Mouse (Mus musculus): ENCODE data around the gene Mtmr14. TPM values are rescaled to one million over a fixed set of nuclear protein-coding genes. Genes with fewer than 3 reads are reported as not detected.
A peak's percentile ranks its signal among the peaks of the same experiment; 100 is the strongest.

Mtmr14 gene
- polyA plus RNA-seq, 1 experiment from 2014 or later: 30.6 TPM

DNA sequence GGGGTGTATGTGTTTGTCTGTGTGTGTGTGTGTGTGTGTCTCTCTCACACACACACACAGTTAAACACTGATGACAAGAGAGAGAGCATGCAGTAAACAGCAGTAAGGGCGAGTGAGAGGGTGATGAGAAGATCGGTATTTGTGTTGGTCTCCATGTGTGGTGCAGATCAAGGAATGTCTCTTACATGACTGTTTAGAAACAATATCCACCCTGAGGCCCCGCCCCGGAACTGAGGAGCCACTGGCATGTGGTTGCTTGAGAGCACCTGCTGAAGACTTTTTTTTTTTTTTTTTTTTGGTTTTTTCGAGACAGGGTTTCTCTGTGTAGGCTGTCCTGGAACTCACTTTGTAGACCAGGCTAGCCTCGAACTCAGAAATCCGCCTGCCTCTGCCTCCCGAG, 26.8 kb downstream of the Mtmr14 start:
- peaks cover 52% of the 10 kb centered on the region for H3K36me3 ChIP-seq (ENCODE audit: control insufficient read depth, insufficient read depth, low read length)
- no peak overlapping the region for H3K9ac ChIP-seq (replicated peaks; ENCODE audit: low read depth, low read length)
- WGBS: 87% methylated on average over 8 of the region's 8 CpGs
- H3K27me3 ChIP-seq (ENCODE audit: control insufficient read depth, insufficient read depth, low read length): no peaks in the 10 kb centered on the region
- no peak overlapping the region for H3K4me3 ChIP-seq (ENCODE audit: low read depth, low read length)
- no peak for ATAC-seq (ENCODE audit: low read depth)
- H3K4me2 ChIP-seq (ENCODE audit: low read depth, low read length): no peak overlapping the region
- H3K4me1 ChIP-seq (ENCODE audit: control insufficient read depth, insufficient read depth, low read length): no peaks in the 10 kb centered on the region
- no peak overlapping the region for H3K27ac ChIP-seq (ENCODE audit: low read depth, low read length)
- no peaks in the 10 kb centered on the region for H3K9me3 ChIP-seq (ENCODE audit: control insufficient read depth, low read length)

DNA sequence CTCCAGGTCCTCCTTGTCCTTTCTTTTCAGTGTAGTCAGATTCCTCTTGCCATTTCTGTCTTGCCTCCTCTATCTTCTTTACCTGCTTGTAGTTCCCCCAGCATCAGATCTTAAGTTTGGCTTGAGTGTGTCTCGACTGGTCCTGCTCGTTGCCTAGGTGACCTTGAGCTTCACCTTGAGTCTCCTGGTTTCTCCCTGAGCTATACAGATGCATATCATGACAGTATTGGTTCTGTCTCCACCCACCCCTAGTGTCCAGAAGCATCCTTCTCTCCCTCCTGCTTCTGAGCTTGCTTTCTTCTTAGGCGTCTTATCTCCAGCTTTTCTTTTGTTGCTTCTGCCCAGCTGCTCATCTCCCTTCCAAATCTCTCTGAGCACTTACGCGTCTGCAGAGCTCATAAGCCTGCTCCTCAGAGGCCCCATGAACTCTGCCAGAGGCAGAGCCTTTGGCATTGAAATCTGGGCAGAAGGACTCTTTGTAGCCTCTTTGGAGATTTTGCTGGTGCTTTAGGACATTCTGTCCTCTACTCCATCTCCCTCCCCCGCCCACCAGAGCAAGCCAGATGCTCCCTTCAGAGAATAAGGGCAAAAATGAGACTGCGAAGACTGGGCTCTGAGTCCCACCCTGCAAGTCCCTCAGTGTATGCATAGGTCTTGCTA, 29.5 kb downstream of the Mtmr14 start:
- H3K9me3 ChIP-seq (ENCODE audit: control insufficient read depth, low read length): no peaks in the 10 kb centered on the region
- H3K4me2 ChIP-seq (ENCODE audit: low read depth, low read length): no peak overlapping the region
- H3K9ac ChIP-seq (replicated peaks; ENCODE audit: low read depth, low read length): no peak overlapping the region
- H3K27me3 ChIP-seq (ENCODE audit: control insufficient read depth, insufficient read depth, low read length): no peaks in the 10 kb centered on the region
- peaks cover 55% of the 10 kb centered on the region for H3K36me3 ChIP-seq (ENCODE audit: control insufficient read depth, insufficient read depth, low read length)
- H3K27ac ChIP-seq (ENCODE audit: low read depth, low read length): no peak overlapping the region
- no peaks in the 10 kb centered on the region for H3K4me1 ChIP-seq (ENCODE audit: control insufficient read depth, insufficient read depth, low read length)
- H3K4me3 ChIP-seq (ENCODE audit: low read depth, low read length): no peak overlapping the region
- no peak for ATAC-seq (ENCODE audit: low read depth)
- WGBS: 93% methylated on average over 7 of the region's 7 CpGs

DNA sequence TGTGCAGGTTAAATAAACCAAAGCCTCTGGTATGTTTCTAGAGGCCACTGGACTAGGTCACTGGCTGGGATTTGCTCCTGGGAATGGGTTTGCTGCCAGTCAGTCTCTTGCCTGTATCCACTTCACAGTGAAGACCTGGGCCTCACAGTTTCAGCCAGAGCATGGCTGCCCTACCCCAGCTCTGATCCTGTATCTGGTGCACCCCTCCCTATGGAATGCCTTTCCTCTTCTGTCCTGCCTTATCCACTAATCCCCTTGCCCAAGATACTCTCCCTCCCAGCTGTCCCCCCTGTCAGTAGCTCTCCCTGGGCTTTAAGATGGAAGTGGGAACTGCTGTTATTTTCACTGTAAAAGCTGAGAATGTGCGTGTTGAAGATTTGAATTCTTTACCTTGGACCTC, 30.3 kb downstream of the Mtmr14 start:
- no peaks in the 10 kb centered on the region for H3K9me3 ChIP-seq (ENCODE audit: control insufficient read depth, low read length)
- H3K9ac ChIP-seq (replicated peaks; ENCODE audit: low read depth, low read length): no peak overlapping the region
- H3K4me1 ChIP-seq (ENCODE audit: control insufficient read depth, insufficient read depth, low read length): no peaks in the 10 kb centered on the region
- no peak for ATAC-seq (ENCODE audit: low read depth)
- no peaks in the 10 kb centered on the region for H3K27me3 ChIP-seq (ENCODE audit: control insufficient read depth, insufficient read depth, low read length)
- no peak overlapping the region for H3K27ac ChIP-seq (ENCODE audit: low read depth, low read length)
- H3K4me2 ChIP-seq (ENCODE audit: low read depth, low read length): no peak overlapping the region
- H3K4me3 ChIP-seq (ENCODE audit: low read depth, low read length): no peak overlapping the region
- WGBS: 90% methylated on average over 1 of the region's 1 CpGs
- H3K36me3 ChIP-seq (ENCODE audit: control insufficient read depth, insufficient read depth, low read length): peaks cover 60% of the 10 kb centered on the region

DNA sequence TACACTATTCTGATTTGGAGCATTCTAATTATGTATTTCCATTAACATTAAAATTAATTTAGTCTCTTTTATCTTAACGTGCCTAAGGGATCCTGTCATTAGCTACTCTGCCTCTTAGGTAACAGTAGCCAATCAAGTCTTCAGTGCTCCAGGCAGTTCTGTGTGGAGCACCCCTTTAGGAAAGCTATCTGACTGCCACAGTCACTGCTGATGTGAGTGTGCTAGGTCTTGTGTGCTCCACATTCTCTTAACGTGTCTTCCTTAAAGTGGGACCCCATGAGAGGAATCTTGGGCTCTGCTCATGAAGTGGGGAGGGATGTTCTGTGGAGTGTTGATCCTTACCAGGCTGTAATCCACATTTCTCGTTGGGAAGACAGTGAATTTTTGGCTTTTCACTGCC, 34.7 kb downstream of the Mtmr14 start:
- H3K4me1 ChIP-seq (ENCODE audit: control insufficient read depth, insufficient read depth, low read length): no peaks in the 10 kb centered on the region
- no peak overlapping the region for H3K27ac ChIP-seq (ENCODE audit: low read depth, low read length)
- H3K9ac ChIP-seq (replicated peaks; ENCODE audit: low read depth, low read length): no peak overlapping the region
- no peaks in the 10 kb centered on the region for H3K9me3 ChIP-seq (ENCODE audit: control insufficient read depth, low read length)
- WGBS: 88% methylated on average over 3 of the region's 3 CpGs
- ATAC-seq (ENCODE audit: low read depth): no peak
- H3K4me2 ChIP-seq (ENCODE audit: low read depth, low read length): no peak overlapping the region
- H3K36me3 ChIP-seq (ENCODE audit: control insufficient read depth, insufficient read depth, low read length): peaks cover 57% of the 10 kb centered on the region
- H3K27me3 ChIP-seq (ENCODE audit: control insufficient read depth, insufficient read depth, low read length): no peaks in the 10 kb centered on the region
- no peak overlapping the region for H3K4me3 ChIP-seq (ENCODE audit: low read depth, low read length)

DNA sequence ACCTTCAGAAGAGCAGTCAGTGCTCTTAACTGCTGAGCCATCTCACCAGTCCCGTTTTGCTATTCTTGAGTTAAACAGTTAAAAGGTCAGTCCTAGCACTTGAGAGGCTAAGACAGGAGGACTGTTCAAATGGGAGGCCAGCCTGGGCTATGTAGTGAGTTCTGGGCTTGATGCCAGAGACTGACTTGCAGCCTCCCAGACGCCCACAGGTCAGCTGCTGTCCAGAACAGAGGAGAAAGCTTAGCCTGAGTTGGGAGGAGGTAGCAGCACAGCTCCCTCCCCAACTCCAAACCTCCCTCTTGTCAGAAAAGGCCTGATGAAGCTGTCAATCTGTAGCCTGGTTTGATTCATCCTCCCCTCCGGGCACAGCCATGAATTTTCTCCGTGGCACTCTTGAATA, 39.2 kb downstream of the Mtmr14 start:
- WGBS: 86% methylated on average over 4 of the region's 4 CpGs
- H3K27me3 ChIP-seq (ENCODE audit: control insufficient read depth, insufficient read depth, low read length): 0 out of 2 replicates have a peak, but pooled peaks cover 4% of the 10 kb centered on the region

DNA sequence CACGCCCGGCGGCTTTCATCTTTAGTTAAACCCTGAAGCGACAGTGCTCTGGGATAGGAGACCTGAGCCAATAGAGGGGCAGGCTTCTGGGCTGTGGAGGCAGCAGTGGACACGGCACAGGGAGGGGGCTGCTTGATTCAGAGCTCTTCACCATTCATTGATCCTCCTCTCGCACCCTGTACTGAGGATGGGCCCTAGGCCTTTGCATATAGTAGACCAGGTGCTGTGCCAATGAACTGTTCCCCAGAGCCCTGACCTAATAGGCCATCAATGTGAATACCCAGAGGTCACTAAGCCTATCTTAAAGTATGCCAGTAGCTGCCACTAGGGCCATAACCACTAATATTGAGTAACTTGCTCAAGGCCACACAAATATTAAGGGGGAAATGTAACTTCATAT, 44.0 kb downstream of the Mtmr14 start:
- H3K9me3 ChIP-seq (ENCODE audit: control insufficient read depth, low read length): no peaks in the 10 kb centered on the region
- H3K27me3 ChIP-seq (ENCODE audit: control insufficient read depth, insufficient read depth, low read length): peaks cover 23% of the 10 kb centered on the region
- H3K4me2 ChIP-seq (ENCODE audit: low read depth, low read length): no peak overlapping the region
- 66% methylated on average over 6 of the region's 6 CpGs for WGBS
- no peak; the same call in 1 of the 2 replicates for ATAC-seq (ENCODE audit: low read depth)
- no peak overlapping the region for H3K4me3 ChIP-seq (ENCODE audit: low read depth, low read length)
- peaks cover 8% of the 10 kb centered on the region; the same call in 1 of the 2 replicates for H3K4me1 ChIP-seq (ENCODE audit: control insufficient read depth, insufficient read depth, low read length)
- H3K36me3 ChIP-seq (ENCODE audit: control insufficient read depth, insufficient read depth, low read length): peaks cover 1% of the 10 kb centered on the region; the same call in 1 of the 2 replicates
- H3K27ac ChIP-seq (ENCODE audit: low read depth, low read length): no peak overlapping the region
- no peak overlapping the region for H3K9ac ChIP-seq (replicated peaks; ENCODE audit: low read depth, low read length)

More for the DNA sequence above, 39.2 kb downstream of the Mtmr14 start:
- Histone ChIP-seq H3K4me3 (ENCODE audit: low read depth, low read length) (no peak overlapping the region), H3K27ac (ENCODE audit: low read depth, low read length) (no peak overlapping the region), H3K9ac (replicated peaks; ENCODE audit: low read depth, low read length) (no peak overlapping the region), H3K4me1 (ENCODE audit: control insufficient read depth, insufficient read depth, low read length) (no peaks in the 10 kb centered on the region), H3K36me3 (ENCODE audit: control insufficient read depth, insufficient read depth, low read length) (peaks cover 23% of the 10 kb centered on the region), H3K4me2 (ENCODE audit: low read depth, low read length) (no peak overlapping the region), H3K9me3 (ENCODE audit: control insufficient read depth, low read length) (no peaks in the 10 kb centered on the region)
- no peak for ATAC-seq (ENCODE audit: low read depth)

DNA sequence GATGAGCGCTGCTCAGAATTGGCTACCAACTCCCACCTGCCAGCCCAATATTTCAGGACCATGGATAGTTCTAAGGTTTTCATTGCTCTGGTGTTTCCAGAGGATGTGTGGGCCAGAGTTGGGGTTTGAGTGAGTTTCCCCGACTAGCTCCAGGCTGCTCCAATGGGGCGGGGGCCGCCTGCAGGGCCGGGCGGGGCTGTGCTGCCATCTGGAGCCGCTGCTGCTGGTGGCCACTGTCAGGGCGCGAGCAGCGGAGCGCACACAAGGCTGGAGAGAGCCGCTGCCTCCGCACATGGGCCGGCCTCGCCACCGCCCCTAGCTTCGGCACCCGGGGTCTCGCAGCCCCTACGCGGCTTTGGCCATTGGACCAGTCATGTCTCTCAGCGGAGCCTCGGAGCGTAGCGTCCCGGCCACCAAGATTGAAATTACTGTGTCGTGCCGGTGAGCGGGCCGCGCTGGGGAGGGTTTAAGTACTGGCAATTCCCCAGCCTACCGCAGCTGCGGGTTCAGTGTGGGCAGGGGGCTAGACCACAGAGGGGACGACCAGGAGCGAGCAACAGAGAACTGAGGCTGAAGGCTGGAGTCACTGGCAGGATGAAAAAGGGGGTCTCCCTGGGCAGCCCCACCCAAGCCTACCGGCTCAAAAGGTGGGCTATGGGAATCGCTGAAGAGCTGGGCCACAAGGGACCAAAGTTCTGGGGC, 44.6 kb downstream of the Mtmr14 start, which contains the start of gene Cpne9:
Cpne9 (plus strand) TSS at position 207 of the 702 bp plus-strand sequence.
- Histone ChIP-seq H3K4me3 (ENCODE audit: low read depth, low read length) (peak within 1 kb of the TSS; percentile 22), H3K27ac (ENCODE audit: low read depth, low read length) (no peak within 1 kb of the TSS), H3K9me3 (ENCODE audit: control insufficient read depth, low read length) (no peaks in the 10 kb centered on the region), H3K36me3 (ENCODE audit: control insufficient read depth, insufficient read depth, low read length) (no peaks in the 10 kb centered on the region; the same call in 1 of the 2 replicates), H3K4me2 (ENCODE audit: low read depth, low read length) (peak within 1 kb of the TSS; percentile 74), H3K9ac (replicated peaks; ENCODE audit: low read depth, low read length) (peak within 1 kb of the TSS; percentile 41), H3K27me3 (ENCODE audit: control insufficient read depth, insufficient read depth, low read length) (peaks cover 23% of the 10 kb centered on the region), H3K4me1 (ENCODE audit: control insufficient read depth, insufficient read depth, low read length) (peaks cover 8% of the 10 kb centered on the region; the same call in 1 of the 2 replicates)
- WGBS: under 1% methylated on average over 37 of the region's 37 CpGs
- ATAC-seq (ENCODE audit: low read depth): peak; percentile 83

DNA sequence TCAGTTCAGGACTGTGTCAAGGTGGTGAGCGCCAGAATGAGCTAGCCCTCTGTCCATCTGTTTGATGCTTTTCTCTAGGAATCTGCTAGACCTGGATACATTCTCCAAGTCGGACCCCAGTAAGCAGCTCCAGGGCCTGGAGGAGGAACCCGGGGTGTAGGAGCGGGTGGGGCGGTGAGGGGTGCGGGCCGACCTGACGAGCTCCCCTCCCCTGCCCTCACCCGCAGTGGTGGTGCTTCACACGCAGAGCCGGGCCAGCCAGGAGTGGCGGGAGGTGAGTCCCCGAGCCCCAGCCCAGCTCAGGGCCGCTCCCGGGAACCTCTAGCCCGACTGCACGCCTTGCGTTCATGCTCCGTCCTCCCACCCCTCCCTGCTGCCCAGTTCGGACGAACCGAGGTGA, 45.3 kb downstream of the Mtmr14 start:
- Histone ChIP-seq H3K9me3 (ENCODE audit: control insufficient read depth, low read length) (no peaks in the 10 kb centered on the region), H3K4me2 (ENCODE audit: low read depth, low read length) (0 out of 2 replicates have a peak overlapping the region, but pooled peaks have one; percentile 18), H3K27ac (ENCODE audit: low read depth, low read length) (no peak overlapping the region), H3K36me3 (ENCODE audit: control insufficient read depth, insufficient read depth, low read length) (no peaks in the 10 kb centered on the region; the same call in 1 of the 2 replicates), H3K4me3 (ENCODE audit: low read depth, low read length) (peak overlapping the region; percentile 10; the same call in 1 of the 2 replicates), H3K9ac (replicated peaks; ENCODE audit: low read depth, low read length) (no peak overlapping the region), H3K4me1 (ENCODE audit: control insufficient read depth, insufficient read depth, low read length) (peaks cover 8% of the 10 kb centered on the region; the same call in 1 of the 2 replicates), H3K27me3 (ENCODE audit: control insufficient read depth, insufficient read depth, low read length) (peaks cover 23% of the 10 kb centered on the region)
- WGBS: under 1% methylated on average over 22 of the region's 22 CpGs
- peak; percentile 21 for ATAC-seq (ENCODE audit: low read depth)

DNA sequence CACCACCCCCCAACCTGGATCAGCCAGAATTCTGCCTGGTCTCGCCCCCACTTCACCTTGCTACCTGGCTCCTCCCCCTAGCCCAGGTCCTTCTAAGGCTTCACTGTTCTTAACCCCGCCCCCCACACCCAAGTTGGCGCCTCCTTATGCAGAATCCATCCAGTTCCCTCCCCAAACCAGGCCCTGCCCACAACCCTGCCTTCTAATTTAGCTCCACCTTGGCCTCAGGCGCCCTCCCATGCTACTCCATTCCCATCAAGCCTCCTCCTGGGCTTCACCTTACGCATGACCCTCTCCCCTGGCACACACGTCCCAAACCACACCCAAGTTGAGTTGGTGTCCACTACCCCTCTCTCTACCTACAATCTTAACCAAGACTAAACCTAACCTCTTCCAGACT, 45.9 kb downstream of the Mtmr14 start:
- ATAC-seq (ENCODE audit: low read depth): no peak
- H3K4me1 ChIP-seq (ENCODE audit: control insufficient read depth, insufficient read depth, low read length): peaks cover 8% of the 10 kb centered on the region; the same call in 1 of the 2 replicates
- WGBS: 9% methylated on average over 6 of the region's 6 CpGs
- 0 out of 2 replicates have a peak overlapping the region, but pooled peaks have one; percentile 18 for H3K4me2 ChIP-seq (ENCODE audit: low read depth, low read length)
- H3K4me3 ChIP-seq (ENCODE audit: low read depth, low read length): no peak overlapping the region
- peaks cover 23% of the 10 kb centered on the region for H3K27me3 ChIP-seq (ENCODE audit: control insufficient read depth, insufficient read depth, low read length)
- H3K9me3 ChIP-seq (ENCODE audit: control insufficient read depth, low read length): no peaks in the 10 kb centered on the region
- H3K36me3 ChIP-seq (ENCODE audit: control insufficient read depth, insufficient read depth, low read length): no peaks in the 10 kb centered on the region; the same call in 1 of the 2 replicates
- H3K27ac ChIP-seq (ENCODE audit: low read depth, low read length): no peak overlapping the region
- H3K9ac ChIP-seq (replicated peaks; ENCODE audit: low read depth, low read length): no peak overlapping the region
